Mouse (Mus musculus): Measurements from ENCODE around the gene Lyl1. TPM values are rescaled to one million over a fixed set of nuclear protein-coding genes. Genes with fewer than 3 reads are reported as not detected.

Gene Lyl1
- polyA plus RNA-seq, 1 experiment from 2014 or later = 3.5 TPM

DNA sequence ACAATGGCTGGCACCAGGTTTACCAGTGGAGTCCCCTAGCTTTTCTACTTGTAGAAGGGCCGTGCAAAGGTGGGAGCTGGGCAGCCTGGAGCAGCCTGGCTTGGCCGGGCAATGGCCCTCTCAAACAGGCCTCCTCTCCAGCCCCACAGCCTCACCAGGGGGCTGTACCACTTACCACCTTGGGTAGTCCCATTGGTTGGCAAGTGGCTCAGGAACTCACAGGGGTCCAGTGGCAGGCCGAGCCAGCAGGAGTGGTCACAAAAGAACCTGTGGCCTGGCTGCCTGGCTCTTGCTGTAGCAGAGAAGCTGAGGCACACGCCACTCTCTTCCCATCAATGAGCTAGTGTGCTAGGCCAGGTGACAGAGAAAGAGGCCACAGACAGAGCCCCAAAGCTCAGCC lies 12.9 kb downstream of the Lyl1 start:
- Histone ChIP-seq H3K36me3 (ENCODE audit: control insufficient read depth, insufficient read depth) (no peaks in the 10 kb centered on the region), H3K4me2 (replicated peaks; ENCODE audit: low read depth) (no peak overlapping the region), H3K9ac (ENCODE audit: low read depth, low read length) (no peak overlapping the region), H3K9me3 (ENCODE audit: control insufficient read depth) (no peaks in the 10 kb centered on the region), H3K4me1 (replicated peaks; ENCODE audit: control insufficient read depth, insufficient read depth, low read length) (no peaks in the 10 kb centered on the region), H3K27me3 (replicated peaks; ENCODE audit: control insufficient read depth, insufficient read depth, low read length) (peaks cover 26% of the 10 kb centered on the region), H3K27ac (ENCODE audit: low read depth, low read length) (no peak overlapping the region), H3K4me3 (ENCODE audit: low read depth, low read length) (no peak overlapping the region)
- no peak for ATAC-seq
- 82% methylated on average over 4 of the region's 4 CpGs for WGBS
- no peak for TF ChIP-seq CTCF (IDR thresholded peaks at IDR 0.05; ENCODE audit: low read depth)

DNA sequence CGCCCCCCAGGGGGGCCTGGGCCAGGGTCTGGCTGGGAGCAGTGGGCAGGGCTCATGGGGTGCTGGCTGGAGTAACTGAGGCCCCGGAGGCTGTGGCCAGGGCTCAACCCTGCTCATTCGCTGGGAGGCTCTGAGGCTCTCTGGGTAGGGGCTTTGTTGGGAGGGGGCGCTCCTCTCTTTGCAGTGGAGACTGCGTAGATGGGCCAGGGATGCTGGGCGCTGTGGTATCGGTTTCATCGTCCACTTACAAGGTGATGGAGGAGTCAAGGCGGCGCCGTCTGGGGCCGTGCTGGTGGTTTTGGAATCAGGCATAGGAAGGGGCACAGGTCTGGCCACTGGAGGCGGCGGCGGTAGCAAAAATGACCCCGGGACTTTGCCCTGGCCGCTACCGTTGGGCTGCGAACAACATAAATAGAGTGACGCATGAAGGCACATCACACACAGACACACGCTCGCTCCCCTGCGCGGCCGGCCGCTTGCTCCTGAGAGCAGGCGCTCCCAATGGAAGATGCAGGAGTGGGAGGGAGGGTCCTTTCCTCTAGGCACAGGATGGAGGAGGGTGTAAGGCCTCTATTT lies 14.7 kb downstream of the Lyl1 start:
- H3K4me3 ChIP-seq (ENCODE audit: low read depth, low read length) = no peak overlapping the region

DNA sequence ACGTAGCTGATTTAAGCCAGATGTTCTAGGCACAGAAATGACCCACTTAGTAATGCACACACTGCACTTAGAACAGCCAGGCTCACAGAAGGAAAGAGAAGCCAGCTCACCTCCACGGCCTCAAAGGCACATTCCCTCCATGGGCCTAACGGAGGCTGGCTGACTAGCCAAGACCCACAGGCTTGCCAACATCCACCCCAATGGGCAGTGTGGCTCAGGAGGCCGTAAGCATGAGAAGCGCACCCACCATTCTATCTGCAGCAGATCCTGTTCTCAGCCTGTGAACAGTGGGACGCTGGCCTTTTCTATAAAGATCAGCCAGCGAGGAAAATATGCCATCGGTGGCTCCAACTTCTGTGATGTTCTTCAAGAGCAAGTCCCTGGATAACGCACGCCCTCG lies 15.5 kb downstream of the Lyl1 start:
- no peaks in the 10 kb centered on the region for H3K9me3 ChIP-seq (ENCODE audit: control insufficient read depth)
- TF ChIP-seq CTCF (IDR thresholded peaks at IDR 0.05; ENCODE audit: low read depth) = no peak
- no peaks in the 10 kb centered on the region for H3K4me1 ChIP-seq (replicated peaks; ENCODE audit: control insufficient read depth, insufficient read depth, low read length)
- H3K9ac ChIP-seq (ENCODE audit: low read depth, low read length) = no peak overlapping the region
- no peak overlapping the region for H3K27ac ChIP-seq (ENCODE audit: low read depth, low read length)
- no peak for ATAC-seq
- WGBS = 90% methylated on average over 11 of the region's 11 CpGs
- H3K27me3 ChIP-seq (replicated peaks; ENCODE audit: control insufficient read depth, insufficient read depth, low read length) = peaks cover 23% of the 10 kb centered on the region
- H3K4me2 ChIP-seq (replicated peaks; ENCODE audit: low read depth) = no peak overlapping the region
- no peaks in the 10 kb centered on the region for H3K36me3 ChIP-seq (ENCODE audit: control insufficient read depth, insufficient read depth)
- no peak overlapping the region for H3K4me3 ChIP-seq (ENCODE audit: low read depth, low read length)

More for the DNA sequence above, 14.7 kb downstream of the Lyl1 start:
- Histone ChIP-seq H3K36me3 (ENCODE audit: control insufficient read depth, insufficient read depth) (no peaks in the 10 kb centered on the region), H3K27me3 (replicated peaks; ENCODE audit: control insufficient read depth, insufficient read depth, low read length) (peaks cover 26% of the 10 kb centered on the region), H3K9ac (ENCODE audit: low read depth, low read length) (no peak overlapping the region), H3K27ac (ENCODE audit: low read depth, low read length) (no peak overlapping the region), H3K4me2 (replicated peaks; ENCODE audit: low read depth) (no peak overlapping the region), H3K4me1 (replicated peaks; ENCODE audit: control insufficient read depth, insufficient read depth, low read length) (no peaks in the 10 kb centered on the region), H3K9me3 (ENCODE audit: control insufficient read depth) (no peaks in the 10 kb centered on the region)
- TF ChIP-seq CTCF (IDR thresholded peaks at IDR 0.05; ENCODE audit: low read depth) = no peak
- ATAC-seq = no peak
- WGBS = 23% methylated on average over 27 of the region's 27 CpGs

DNA sequence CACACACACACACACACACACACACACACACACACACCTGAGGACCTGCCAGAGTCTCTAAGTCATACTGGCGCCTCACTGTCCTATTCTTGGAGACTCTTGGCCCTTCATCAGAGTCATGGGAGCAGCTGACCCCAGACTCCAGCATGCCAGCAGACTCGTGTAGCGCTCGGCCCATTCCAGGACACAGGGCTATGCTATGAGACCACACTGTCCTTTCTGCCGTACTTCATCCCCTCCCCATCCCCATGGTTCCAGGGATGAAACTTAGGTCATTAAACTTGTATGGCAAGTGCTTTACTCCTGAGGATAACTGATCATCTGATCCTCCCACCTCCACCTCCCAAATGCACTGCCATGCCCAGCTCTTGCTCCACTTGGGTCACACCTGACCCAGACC lies 17.2 kb downstream of the Lyl1 start:
- H3K9ac ChIP-seq (ENCODE audit: low read depth, low read length) = no peak overlapping the region
- no peaks in the 10 kb centered on the region for H3K9me3 ChIP-seq (ENCODE audit: control insufficient read depth)
- H3K27me3 ChIP-seq (replicated peaks; ENCODE audit: control insufficient read depth, insufficient read depth, low read length) = peaks cover 23% of the 10 kb centered on the region
- H3K27ac ChIP-seq (ENCODE audit: low read depth, low read length) = no peak overlapping the region
- no peak overlapping the region for H3K4me3 ChIP-seq (ENCODE audit: low read depth, low read length)
- no peaks in the 10 kb centered on the region for H3K36me3 ChIP-seq (ENCODE audit: control insufficient read depth, insufficient read depth)
- WGBS = 84% methylated on average over 5 of the region's 5 CpGs
- H3K4me1 ChIP-seq (replicated peaks; ENCODE audit: control insufficient read depth, insufficient read depth, low read length) = peaks cover 9% of the 10 kb centered on the region
- ATAC-seq = no peak
- H3K4me2 ChIP-seq (replicated peaks; ENCODE audit: low read depth) = no peak overlapping the region
- TF ChIP-seq CTCF (IDR thresholded peaks at IDR 0.05; ENCODE audit: low read depth) = no peak

DNA sequence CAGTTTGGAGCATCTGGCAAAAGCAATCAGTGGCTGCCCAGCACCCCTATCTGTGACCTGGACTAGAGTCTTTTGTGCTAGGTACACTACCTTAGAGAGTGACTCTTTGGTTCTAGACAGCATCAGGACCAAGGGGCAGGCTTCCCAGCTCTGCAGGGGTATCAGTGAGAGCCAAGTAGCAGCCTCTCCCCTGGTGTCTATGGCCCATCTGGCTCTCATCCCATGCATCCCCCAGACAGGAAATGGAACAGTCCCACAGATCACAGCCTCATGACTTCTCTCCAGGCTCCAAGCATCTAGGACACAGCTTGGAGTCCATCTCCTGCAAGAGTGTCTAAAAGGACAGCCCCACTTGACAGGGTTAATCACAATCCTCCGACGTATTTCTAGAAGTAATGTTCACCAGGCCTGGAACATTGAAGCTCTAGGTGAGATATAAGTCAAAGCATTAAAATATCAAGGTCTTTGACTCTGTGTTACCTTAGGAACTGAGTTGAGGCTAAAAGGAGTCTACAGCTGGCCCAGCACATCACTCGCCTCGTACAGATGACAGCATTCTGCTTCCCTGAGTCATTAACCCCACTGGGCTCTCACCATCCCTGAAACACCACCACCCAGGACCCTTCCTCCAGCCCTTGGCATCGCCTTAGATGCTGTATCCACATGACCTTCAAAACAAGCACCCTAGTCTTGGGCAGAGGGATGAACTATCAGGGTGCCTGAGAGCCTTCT lies 17.9 kb downstream of the Lyl1 start:
- TF ChIP-seq CTCF (IDR thresholded peaks at IDR 0.05; ENCODE audit: low read depth) = no peak
- no peaks in the 10 kb centered on the region for H3K9me3 ChIP-seq (ENCODE audit: control insufficient read depth)
- no peak overlapping the region for H3K4me2 ChIP-seq (replicated peaks; ENCODE audit: low read depth)
- peaks cover 13% of the 10 kb centered on the region for H3K4me1 ChIP-seq (replicated peaks; ENCODE audit: control insufficient read depth, insufficient read depth, low read length)
- peaks cover 23% of the 10 kb centered on the region for H3K27me3 ChIP-seq (replicated peaks; ENCODE audit: control insufficient read depth, insufficient read depth, low read length)
- no peaks in the 10 kb centered on the region for H3K36me3 ChIP-seq (ENCODE audit: control insufficient read depth, insufficient read depth)
- H3K9ac ChIP-seq (ENCODE audit: low read depth, low read length) = no peak overlapping the region
- H3K27ac ChIP-seq (ENCODE audit: low read depth, low read length) = no peak overlapping the region
- 80% methylated on average over 5 of the region's 5 CpGs for WGBS
- no peak for ATAC-seq
- H3K4me3 ChIP-seq (ENCODE audit: low read depth, low read length) = no peak overlapping the region

DNA sequence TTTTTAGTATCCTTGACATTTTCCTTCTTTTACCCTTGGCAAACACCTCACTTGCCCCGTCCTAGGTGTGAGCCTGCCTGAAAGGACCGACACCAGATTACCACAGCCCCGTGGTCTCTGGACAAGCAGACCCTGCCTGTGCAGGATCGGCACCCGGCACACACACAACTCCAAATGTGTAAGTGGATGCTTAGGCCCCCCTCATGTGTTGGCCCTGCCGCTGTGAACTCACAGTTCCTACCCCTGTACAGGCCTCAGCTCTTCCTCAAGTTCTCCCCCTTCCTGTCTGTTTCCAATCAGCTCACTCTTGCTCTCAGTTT lies 21.2 kb downstream of the Lyl1 start:
- 0 out of 2 replicates have a peak, but pooled peaks cover 2% of the 10 kb centered on the region for H3K36me3 ChIP-seq (ENCODE audit: control insufficient read depth, insufficient read depth)
- no peak for TF ChIP-seq CTCF (IDR thresholded peaks at IDR 0.05; ENCODE audit: low read depth)
- H3K9ac ChIP-seq (ENCODE audit: low read depth, low read length) = no peak overlapping the region
- peaks cover 13% of the 10 kb centered on the region for H3K4me1 ChIP-seq (replicated peaks; ENCODE audit: control insufficient read depth, insufficient read depth, low read length)
- no peak; the same call in 1 of the 2 replicates for ATAC-seq
- H3K4me3 ChIP-seq (ENCODE audit: low read depth, low read length) = no peak overlapping the region
- H3K4me2 ChIP-seq (replicated peaks; ENCODE audit: low read depth) = peak overlapping the region; percentile 40; the same call in 1 of the 2 replicates
- 61% methylated on average over 6 of the region's 6 CpGs for WGBS
- H3K27me3 ChIP-seq (replicated peaks; ENCODE audit: control insufficient read depth, insufficient read depth, low read length) = 0 out of 2 replicates have a peak, but pooled peaks cover 2% of the 10 kb centered on the region
- no peaks in the 10 kb centered on the region for H3K9me3 ChIP-seq (ENCODE audit: control insufficient read depth)
- peak overlapping the region; percentile 62; the same call in 1 of the 2 replicates for H3K27ac ChIP-seq (ENCODE audit: low read depth, low read length)
